Comparison of ENCODE assay signal across 7 mouse cellular contexts in genomic region chr8:88788335-88788734, GRCm38 (mm10).
DNase-seq lines count a peak whose midpoint lies in the region; ATAC-seq and TF ChIP-seq lines count a peak whose summit lies in the region.
"Not testable (repeated sequence)": the region's sequence is repeated elsewhere in the genome, so short reads cannot be mapped to it uniquely, and the experiment has no call there.

No protein-coding gene starts in this region.

- ATAC-seq in forebrain, postnatal 0 days; intestine, embryonic 14.5 days (replicated peaks; ENCODE audit: low FRiP score, low TSS enrichment, low read depth); liver, embryonic 14.5 days (ENCODE audit: insufficient read depth); stomach, postnatal 0 days (ENCODE audit: low FRiP score, low TSS enrichment): not testable (repeated sequence)

- 78% methylated on average over 3 of the region's 3 CpGs for WGBS in forebrain, postnatal 0 days
- WGBS in intestine, embryonic 14.5 days, result 76% methylated on average over 3 of the region's 3 CpGs
- 61% methylated on average over 3 of the region's 3 CpGs for WGBS in liver, embryonic 14.5 days (ENCODE audit: insufficient replicate concordance)
- 79% methylated on average over 3 of the region's 3 CpGs for WGBS in midbrain, embryonic 10.5 days
- WGBS in stomach, postnatal 0 days, result 80% methylated on average over 3 of the region's 3 CpGs

- not testable (repeated sequence) for TF ChIP-seq EP300 in liver, embryonic 14.5 days (IDR thresholded peaks at IDR 0.05; ENCODE audit: low read depth); stomach, postnatal 0 days (optimal IDR thresholded peaks at IDR 0.05)

- peaks cover 15% of the 10 kb centered on the region for H3K9me3 ChIP-seq in E14TG2a.4 (ENCODE audit: low read length)
- H3K9me3 ChIP-seq in forebrain, postnatal 0 days (ENCODE audit: low read length); intestine, embryonic 14.5 days (ENCODE audit: control insufficient read depth, low read length); liver, embryonic 14.5 days (ENCODE audit: control insufficient read depth, low read length); midbrain, embryonic 10.5 days (replicated peaks); stomach, postnatal 0 days (ENCODE audit: control insufficient read depth, low read length): not testable (repeated sequence)

- not testable (repeated sequence) for H3K36me3 ChIP-seq in E14TG2a.4 (ENCODE audit: insufficient read depth, low read length); forebrain, postnatal 0 days (ENCODE audit: insufficient read depth); intestine, embryonic 14.5 days (ENCODE audit: control insufficient read depth, insufficient read depth, low read length); liver, embryonic 14.5 days (replicated peaks; ENCODE audit: control insufficient read depth, insufficient read depth, low read depth); midbrain, embryonic 10.5 days; stomach, postnatal 0 days (ENCODE audit: control insufficient read depth, insufficient read depth, low read length)

- not testable (repeated sequence) for H3K4me1 ChIP-seq in E14TG2a.4 (replicated peaks; ENCODE audit: low read depth, low read length); forebrain, postnatal 0 days (ENCODE audit: insufficient read depth); intestine, embryonic 14.5 days (replicated peaks; ENCODE audit: control insufficient read depth, insufficient read depth, low read length); liver, embryonic 14.5 days (replicated peaks; ENCODE audit: control insufficient read depth in 2 of 2, insufficient read depth in 2 of 2, low read length in 1 of 2); midbrain, embryonic 10.5 days; stomach, postnatal 0 days (replicated peaks; ENCODE audit: control insufficient read depth, insufficient read depth)

- not testable (repeated sequence) for H3K4me3 ChIP-seq in E14TG2a.4 (replicated peaks; ENCODE audit: low read length); forebrain, postnatal 0 days (ENCODE audit: low read depth, low read length); intestine, embryonic 14.5 days (ENCODE audit: low read depth, low read length); layer of hippocampus, adult 2 months; liver, embryonic 14.5 days (ENCODE audit: insufficient read depth in 1 of 2, low read depth in 2 of 2, low read length in 2 of 2); midbrain, embryonic 10.5 days; stomach, postnatal 0 days (ENCODE audit: low read depth, low read length)

- not testable (repeated sequence) for H3K27me3 ChIP-seq in E14TG2a.4 (ENCODE audit: insufficient read depth, low read length); forebrain, postnatal 0 days (ENCODE audit: insufficient read depth, low read length); intestine, embryonic 14.5 days (replicated peaks; ENCODE audit: control insufficient read depth, insufficient read depth, low read length); liver, embryonic 14.5 days (ENCODE audit: control insufficient read depth, insufficient read depth, low read length); midbrain, embryonic 10.5 days (ENCODE audit: low read depth, poor library complexity, severe bottlenecking); stomach, postnatal 0 days (ENCODE audit: control insufficient read depth, insufficient read depth, low read length)

- H3K27ac ChIP-seq in forebrain, postnatal 0 days (ENCODE audit: low read depth, low read length); intestine, embryonic 14.5 days (ENCODE audit: low read depth); layer of hippocampus, adult 2 months; liver, embryonic 14.5 days; midbrain, embryonic 10.5 days (replicated peaks); stomach, postnatal 0 days (replicated peaks): not testable (repeated sequence)

- H3K4me2 ChIP-seq in forebrain, postnatal 0 days (ENCODE audit: low read depth); intestine, embryonic 14.5 days (ENCODE audit: low read length); liver, embryonic 14.5 days (ENCODE audit: low read depth); stomach, postnatal 0 days (replicated peaks; ENCODE audit: low read depth): not testable (repeated sequence)

- peak; percentile 28; the same call in 1 of the 2 replicates for TF ChIP-seq CTCF in E14TG2a.4 (conservative IDR thresholded peaks at IDR 0.05; ENCODE audit: low read length)
- peak; percentile 31; the same call in 1 of the 2 replicates for TF ChIP-seq CTCF in forebrain, postnatal 0 days (IDR thresholded peaks at IDR 0.05; ENCODE audit: low read depth)
- peak; percentile 68 for TF ChIP-seq CTCF in layer of hippocampus, adult 2 months (conservative IDR thresholded peaks at IDR 0.05)
- TF ChIP-seq CTCF in liver, embryonic 14.5 days (IDR thresholded peaks at IDR 0.05; ENCODE audit: low read depth), result 0 out of 2 replicates have a peak, but pooled peaks have one; percentile 20
- peak; percentile 51 for TF ChIP-seq CTCF in stomach, postnatal 0 days (IDR thresholded peaks at IDR 0.05; ENCODE audit: low read depth)

- not testable (repeated sequence) for H3K9ac ChIP-seq in forebrain, postnatal 0 days; intestine, embryonic 14.5 days (ENCODE audit: low read length); liver, embryonic 14.5 days (replicated peaks); stomach, postnatal 0 days (ENCODE audit: low read length)

- not testable (repeated sequence) for DNase-seq in forebrain, postnatal 0 days; layer of hippocampus, adult 2 months (ENCODE audit: low spot score in 2 of 2); liver, embryonic 14.5 days (ENCODE audit: low read depth in 3 of 3, low spot score in 3 of 3); stomach, postnatal 0 days (ENCODE audit: low spot score)
- peak; percentile 42 for DNase-seq in intestine, embryonic 14.5 days (ENCODE audit: low spot score)
- peak; percentile 9 for DNase-seq in midbrain, embryonic 10.5 days (ENCODE audit: low spot score)
